Mouse (Mus musculus) olfactory bulb, adult 2 months (tissue): ENCODE data around the gene Mplkip.

Source experiments
- CTCF ChIP-seq: fragments of 200-500 bp; IDR thresholded peaks from 2 replicates; pipeline ENCODE4 v1.5.1; 2012; ENCODE audit warnings: low read depth, mild to moderate bottlenecking, low read length, moderate library complexity; ENCODE audit not compliant: insufficient read depth
- POLR2A ChIP-seq: fragments of 200-500 bp; IDR thresholded peaks from 2 replicates; pipeline ENCODE4 v1.6.1; 2012; ENCODE audit warnings: mild to moderate bottlenecking, low read depth, low read length, moderate library complexity; ENCODE audit not compliant: insufficient read depth

DNA sequence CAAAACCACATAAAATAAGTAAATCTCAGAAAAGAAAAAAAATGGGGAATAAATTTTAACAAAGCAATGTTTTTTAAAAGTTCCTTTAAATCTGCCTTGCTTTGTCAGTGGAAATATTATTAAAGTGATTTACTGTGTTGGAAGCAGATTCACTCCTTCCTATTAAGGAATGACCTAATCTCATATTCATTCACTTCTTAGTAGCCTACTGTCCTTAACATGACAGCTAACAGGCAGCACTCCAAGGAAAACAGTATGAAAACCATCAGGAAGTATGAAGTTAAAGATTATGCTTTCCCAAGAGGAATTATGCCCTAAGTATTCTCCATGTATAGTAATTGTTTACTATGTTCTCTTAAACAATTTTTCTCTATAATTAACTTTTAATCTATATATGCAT, 4.3 kb upstream of the Mplkip start:
- no peak for TF ChIP-seq CTCF
- no peak for TF ChIP-seq POLR2A
